Mouse (Mus musculus) lung, postnatal 36 days (tissue): ENCODE measurements around the gene Enah.

ENCODE experiments used
- DNase-seq: peaks from one replicate; pipeline ENCODE4 v3.0.0; 2022; ENCODE audit warnings: mixed read lengths

Enah gene

DNA sequence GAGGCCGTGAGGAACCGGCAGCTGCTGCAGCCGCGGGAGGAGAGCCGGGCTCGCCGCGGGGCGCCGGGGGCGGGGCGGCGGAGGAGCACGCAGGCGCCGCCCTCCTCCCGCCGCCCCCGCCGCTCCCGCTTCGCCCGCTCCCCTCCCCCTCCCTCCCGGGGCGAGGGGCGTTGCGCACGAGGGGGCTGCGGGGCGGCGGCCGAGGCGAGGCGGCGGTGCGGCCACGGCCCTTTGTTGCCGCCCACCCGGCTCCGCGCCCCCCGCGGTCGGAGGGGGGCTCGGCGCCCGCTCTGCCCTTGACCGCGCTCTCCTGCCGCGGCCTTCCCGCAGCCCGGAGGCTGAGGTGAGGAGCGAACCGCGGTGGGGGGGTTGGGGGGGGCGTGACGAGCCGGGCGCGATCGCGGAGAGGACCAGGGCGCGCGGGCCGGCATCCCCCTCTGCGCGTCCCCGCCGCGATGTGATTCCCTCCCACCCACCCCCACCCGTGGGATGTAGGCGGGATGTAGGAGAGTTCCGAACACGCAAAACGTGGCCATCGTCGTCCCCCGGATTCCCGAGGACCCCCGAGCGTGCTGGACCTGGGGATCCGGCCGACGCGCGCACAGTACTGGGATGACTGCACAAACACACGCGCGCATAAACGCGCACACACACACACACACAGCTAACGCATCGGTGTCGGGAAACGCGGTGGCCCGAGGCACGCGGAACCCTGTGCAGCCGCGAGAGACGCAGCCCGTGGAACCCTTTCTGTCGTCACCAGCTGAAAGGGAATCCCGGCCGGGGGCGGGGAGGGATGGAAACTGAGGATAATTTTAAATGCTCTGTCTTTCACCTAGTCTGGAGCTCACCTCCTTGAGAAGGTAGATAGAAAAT, at the start of gene Enah:
Enah (minus strand) TSS at position 65 of the 876 bp plus-strand sequence.
- peak; percentile 51 for DNase-seq

GRCm38 (mm10) chr1:182068136-182068535, 48.3 kb upstream of the Enah start:
- no peak for DNase-seq

- no peak for DNase-seq
These were observed 47.0 kb upstream of the Enah start for GRCm38 (mm10) chr1:182066527-182067465.

DNA sequence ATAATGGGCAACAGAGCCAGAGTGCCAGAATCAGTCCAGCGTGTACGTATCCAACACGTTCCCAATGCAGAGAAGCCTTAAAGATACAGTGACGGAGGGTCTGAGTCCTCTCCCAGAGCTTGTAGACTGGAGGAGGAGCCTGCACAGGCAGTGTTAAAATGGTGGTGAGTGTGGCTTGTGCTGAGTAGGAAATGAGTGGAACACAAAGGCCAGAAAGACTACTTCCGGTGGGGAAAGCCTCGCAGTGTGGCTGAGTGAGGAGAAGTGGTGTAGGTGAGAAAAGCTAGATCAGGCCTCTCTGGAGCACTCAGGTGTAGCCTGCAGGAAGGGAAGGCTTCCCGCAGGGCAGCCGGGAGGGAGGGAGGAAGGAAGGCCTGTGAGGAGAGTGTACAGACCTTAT, 43.9 kb upstream of the Enah start:
- no peak for DNase-seq

GRCm38 (mm10) chr1:182062801-182063200, 43.0 kb upstream of the Enah start:
- no peak for DNase-seq

DNA sequence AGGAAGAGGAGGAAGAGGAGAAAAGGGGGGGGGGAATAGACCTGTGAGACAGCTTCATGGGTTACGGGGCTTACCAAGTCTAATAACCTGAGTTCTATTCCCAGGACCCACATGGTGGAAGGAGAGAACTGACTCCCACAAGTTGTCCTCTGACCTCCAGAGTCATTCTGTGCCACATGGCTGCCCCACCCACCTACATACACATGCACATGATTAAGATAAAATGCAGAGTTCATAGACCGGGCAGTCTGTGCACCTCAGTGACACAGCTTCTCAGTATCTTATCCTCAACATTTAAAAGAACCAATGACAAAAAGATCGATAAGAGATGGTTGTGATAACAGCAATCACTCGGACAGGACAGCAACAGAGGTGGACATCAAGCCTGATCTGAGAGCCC, 41.4 kb upstream of the Enah start:
- DNase-seq, result no peak

GRCm38 (mm10) chr1:182059806-182060205, 40.0 kb upstream of the Enah start:
- DNase-seq, result no peak

DNA sequence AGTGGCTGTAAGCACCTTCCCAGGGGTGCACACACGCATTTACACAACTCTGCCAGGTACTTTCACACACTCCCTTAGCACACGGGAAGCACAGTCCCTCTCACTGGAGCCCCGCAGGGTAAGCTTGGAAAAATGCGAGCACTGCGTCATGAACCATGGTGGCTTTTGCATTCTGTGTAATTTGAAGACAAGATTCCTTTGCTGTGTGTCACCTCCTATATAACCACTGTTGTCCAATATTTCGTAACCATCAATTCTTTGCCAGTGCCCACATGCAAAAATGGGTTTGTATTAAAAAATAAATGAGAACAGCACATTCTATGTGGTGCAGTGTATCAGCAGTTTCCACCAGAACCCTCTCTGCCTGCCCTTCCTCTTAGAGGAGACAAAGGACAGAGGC, 38.2 kb upstream of the Enah start:
- no peak for DNase-seq

DNA sequence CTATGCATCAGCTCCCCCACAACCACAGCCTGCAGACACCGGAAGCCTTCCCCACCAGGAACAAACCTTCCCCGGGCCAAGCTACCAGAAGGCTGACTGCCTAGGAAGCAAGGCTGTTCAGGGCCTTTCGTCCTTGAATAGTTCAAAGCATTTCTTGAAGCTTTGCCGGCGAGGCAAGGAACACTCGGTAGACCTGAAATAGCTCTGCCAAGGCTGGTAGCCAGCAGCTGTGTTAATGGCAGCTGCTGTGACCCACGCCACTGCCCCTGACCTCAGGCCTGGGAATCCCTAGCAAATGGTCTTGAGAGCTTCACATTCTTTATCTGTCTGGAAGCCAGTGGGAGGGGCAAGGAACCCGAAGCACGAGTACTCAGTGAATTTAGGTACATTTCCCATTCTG, 35.3 kb upstream of the Enah start:
- no peak for DNase-seq

DNA sequence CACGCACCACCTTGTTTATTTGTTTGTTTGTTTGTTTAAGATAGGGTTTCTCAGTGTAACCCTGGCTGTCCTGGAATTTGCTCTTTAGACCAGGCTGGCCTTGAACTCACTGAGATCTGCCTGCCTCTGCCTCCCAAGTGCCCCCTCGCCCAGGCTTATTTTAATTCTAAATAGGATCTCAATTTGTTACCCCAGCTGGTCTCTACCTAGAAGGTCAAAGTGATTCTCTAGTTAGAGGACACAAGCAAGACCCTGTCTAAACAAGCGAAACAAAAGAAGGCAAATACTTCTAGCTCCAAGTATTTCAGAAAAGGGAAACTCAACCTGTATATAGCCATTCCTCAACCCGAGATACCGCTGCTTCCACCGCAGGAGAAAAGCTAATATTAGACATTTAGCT, 34.9 kb upstream of the Enah start:
- DNase-seq, result no peak

DNA sequence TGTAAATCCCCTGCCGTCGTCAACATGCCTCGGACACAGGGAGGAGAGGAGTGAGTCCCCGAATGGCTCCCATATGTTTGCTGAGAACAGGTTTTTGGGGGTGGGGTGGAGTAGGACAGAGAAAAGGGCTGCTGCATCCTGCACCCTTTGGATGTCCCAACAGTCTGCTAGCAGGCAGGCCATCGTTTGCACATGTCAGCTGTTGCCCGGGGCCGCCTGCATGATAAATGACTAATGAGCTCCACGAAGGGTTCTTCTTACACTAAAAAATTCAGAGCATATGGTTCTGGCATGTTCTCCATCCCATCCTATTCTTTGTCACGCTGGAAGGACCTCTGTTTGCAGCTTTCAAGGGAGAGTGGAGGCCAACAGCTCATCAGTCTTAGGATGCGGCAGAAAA, 33.2 kb upstream of the Enah start:
- DNase-seq, result no peak

GRCm38 (mm10) chr1:182052385-182052784, 32.6 kb upstream of the Enah start:
- DNase-seq, result no peak

DNA sequence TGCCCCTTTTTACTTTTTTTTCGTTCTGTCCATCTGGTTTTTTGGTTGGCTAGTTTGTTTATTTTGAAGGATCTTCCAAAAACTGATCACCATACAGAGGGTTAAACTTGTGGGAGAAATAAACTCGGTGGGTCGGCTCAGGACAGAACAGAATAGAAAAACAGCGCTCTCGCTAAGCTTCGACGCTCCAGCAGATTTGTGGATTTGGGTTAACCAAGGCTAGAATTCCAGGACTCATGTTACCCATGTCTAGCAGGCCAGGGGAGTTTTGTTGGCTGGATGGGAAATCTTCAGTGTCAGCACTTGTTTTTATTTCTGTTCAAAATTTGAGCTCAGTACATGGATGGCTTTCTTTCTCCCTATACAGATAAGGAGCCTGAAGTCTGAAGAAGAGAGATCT, 30.0 kb upstream of the Enah start:
- DNase-seq, result no peak

GRCm38 (mm10) chr1:182048101-182048500, 28.3 kb upstream of the Enah start:
- DNase-seq, result peak; percentile 59

DNA sequence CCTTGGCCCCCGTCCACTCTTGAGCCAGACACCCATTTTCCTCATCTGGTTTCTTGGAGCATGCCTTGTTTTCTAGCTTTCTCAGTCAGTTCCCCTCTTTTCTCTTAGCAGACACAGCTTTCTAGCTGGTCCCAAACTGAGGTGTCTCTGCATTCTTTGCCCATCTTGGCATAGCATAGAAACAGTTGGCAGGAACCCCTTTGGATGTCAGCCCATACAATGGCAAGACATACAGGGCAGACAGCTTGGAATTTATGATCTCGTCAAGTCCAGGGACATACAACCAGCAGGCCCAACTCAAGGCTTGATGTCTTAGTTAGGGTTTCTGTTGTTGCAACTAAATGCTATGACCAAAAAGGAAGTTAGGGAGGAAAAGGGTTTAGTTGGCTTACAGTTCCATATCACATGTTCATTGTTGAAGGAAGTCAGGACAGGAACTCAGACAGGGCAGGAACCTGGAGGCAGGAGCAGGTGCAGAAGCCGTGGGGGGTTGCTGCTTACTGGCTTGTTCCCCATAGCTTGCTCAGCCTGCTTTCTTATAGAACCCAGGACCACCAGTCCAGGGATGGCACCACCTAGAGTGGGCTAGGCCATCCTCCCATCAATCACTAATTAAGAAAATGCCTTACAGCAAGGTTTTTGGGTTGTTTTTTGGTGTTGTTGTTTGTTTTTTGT, 27.4 kb upstream of the Enah start:
- DNase-seq, result no peak

DNA sequence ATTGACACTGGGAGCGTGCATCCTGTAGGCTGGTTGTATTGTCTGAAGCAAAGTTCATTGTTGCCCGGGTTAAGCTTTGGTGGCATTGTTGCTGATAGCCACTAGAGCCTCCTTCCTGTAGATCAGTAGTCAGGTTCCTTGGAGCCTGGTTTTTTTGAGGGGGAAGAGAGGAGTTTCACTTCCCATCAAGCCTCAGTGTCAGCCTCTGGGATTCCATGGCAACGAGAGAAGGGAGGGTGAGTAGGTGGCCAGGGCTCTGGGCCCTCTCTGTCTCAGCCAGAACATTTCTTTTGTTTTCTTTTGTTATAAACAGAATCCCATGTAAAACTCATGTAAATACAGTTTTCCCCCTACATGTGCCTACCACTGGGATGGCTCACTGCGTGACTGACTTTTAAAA, 25.4 kb upstream of the Enah start:
- DNase-seq, result no peak

DNA sequence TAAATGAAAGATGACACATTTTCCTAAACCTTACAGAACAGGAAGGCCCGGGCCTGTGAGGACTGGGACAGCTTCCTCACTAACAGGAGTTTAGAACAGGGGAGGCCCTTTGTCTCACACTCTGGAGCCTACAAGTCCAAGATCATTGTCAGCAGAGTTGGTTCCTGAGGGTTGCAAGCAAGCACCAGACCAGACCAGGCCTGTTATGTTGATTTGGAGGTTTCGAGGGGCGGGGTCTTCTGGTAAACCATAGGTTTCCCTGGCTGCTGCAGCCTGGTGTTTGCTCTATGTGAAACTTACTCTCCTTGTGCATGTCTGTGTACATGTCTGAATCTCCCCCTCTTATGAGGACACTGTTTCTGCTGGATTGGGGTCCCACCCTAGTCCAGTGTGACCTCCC, 20.7 kb upstream of the Enah start:
- no peak for DNase-seq

GRCm38 (mm10) chr1:182031757-182032156, 12.0 kb upstream of the Enah start:
- no peak for DNase-seq

DNA sequence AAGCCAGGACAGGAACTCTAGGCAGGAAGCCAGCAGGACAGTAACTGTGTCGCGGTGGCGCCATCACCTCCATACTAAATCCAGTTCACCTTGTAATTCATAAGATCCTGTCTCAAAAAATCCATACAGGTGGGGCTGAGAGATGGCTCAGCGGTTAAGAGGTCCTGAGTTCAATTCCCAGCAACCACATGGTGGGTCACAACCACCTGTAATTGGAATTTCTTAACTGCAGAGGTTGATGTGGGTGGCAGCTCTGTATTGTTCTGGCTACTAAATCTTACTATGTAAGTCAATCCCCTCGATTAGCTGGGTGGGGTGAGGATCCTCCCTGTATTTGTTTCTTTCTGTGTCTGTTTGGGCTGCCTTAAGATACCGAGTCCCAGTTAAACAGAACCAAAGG, 11.3 kb upstream of the Enah start:
- DNase-seq, result no peak

GRCm38 (mm10) chr1:182029989-182030649, 10.3 kb upstream of the Enah start:
- DNase-seq, result no peak

DNA sequence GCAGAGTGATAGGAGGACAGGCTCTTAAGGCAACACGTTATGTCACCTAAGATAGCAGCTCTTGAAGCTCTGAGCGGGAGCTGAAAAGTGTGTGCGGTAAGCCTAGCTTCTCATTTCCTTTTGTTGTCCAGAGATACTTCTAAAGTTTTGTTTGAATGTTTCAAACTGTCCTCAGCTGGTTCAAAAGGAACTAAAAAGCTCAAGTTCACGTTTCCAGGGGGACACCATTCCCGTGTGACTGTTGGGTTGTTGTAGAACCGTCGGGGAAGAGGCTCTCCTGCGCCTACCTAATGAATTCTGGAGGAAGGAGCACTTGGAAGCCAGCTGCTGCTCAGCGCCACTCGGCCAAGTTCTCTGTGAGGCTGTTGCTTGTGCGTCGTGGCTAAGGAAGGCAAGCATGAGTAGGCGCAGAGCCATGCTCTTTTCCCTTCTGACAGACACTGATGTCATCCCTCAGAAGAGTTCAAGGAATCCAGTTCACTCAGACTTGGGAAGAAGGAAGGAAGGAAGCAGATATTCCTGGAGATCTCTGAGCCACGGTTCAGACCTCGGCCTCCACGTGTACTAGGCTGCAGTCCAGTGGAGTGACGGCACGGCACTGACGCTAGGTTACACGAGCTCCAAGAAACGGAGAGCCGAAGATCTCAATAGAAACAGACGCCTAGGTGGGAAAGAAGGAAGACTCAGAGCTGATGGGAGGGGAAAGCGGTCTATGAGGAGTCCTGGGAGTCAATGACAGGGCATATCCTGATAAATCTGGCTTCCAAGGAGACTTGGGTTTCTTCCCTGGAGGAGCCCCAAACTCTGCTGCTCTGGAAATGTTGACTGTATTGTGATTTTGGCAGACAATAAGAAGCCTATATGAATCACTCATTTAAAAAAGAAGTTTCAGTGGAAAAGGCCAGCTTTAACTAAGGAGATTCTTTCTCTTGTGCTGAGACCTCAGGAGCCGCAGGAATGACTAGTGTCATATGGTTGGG, 8.7 kb upstream of the Enah start:
- DNase-seq, result no peak
